Mouse (Mus musculus): ENCODE data around the gene Gm7138.
"Not testable (repeated sequence)": the region's sequence is repeated elsewhere in the genome, so short reads cannot be mapped to it uniquely, and the experiment has no call there.

The Gm7138 gene

GRCm38 (mm10) chr10:77776844-77777243, at the start of gene Gm7138:
TSS of gene Gm7138 (minus strand) at chr10:77776944.
- in situ Hi-C loops (cut with MseI, MboI), result not testable (repeated sequence)

- in situ Hi-C loops (cut with MseI, MboI), result no loop called here
Observed at GRCm38 (mm10) chr10:77819203-77819602, 42.5 kb upstream of the Gm7138 start.

GRCm38 (mm10) chr10:77818523-77818922, 41.8 kb upstream of the Gm7138 start:
- in situ Hi-C loops (cut with MseI, MboI), result no loop called here

- in situ Hi-C loops (cut with MseI, MboI), result no loop called here
Observed at GRCm38 (mm10) chr10:77815514-77815913, 38.8 kb upstream of the Gm7138 start.

- in situ Hi-C loops (cut with MseI, MboI), result no loop called here
Observed at GRCm38 (mm10) chr10:77814382-77814781, 37.6 kb upstream of the Gm7138 start, which contains the start of gene Gm2696. TSS of gene Gm2696 (plus strand) at chr10:77814682.

- in situ Hi-C loops (cut with MseI, MboI), result no loop called here
Observed at GRCm38 (mm10) chr10:77811743-77812142, 35.0 kb upstream of the Gm7138 start, which contains the start of gene Gm9507. TSS of gene Gm9507 (minus strand) at chr10:77811843.

GRCm38 (mm10) chr10:77804095-77804494, 27.4 kb upstream of the Gm7138 start:
- in situ Hi-C loops (cut with MseI, MboI), result no loop called here

- in situ Hi-C loops (cut with MseI, MboI), result no loop called here
Observed at GRCm38 (mm10) chr10:77798921-77799508, 22.3 kb upstream of the Gm7138 start, which contains the start of gene Gm19668. TSS of gene Gm19668 (minus strand) at chr10:77799133.

GRCm38 (mm10) chr10:77798164-77798920, 21.6 kb upstream of the Gm7138 start:
- in situ Hi-C loops (cut with MseI, MboI), result not testable (repeated sequence)

GRCm38 (mm10) chr10:77797677-77798076, 20.9 kb upstream of the Gm7138 start:
- in situ Hi-C loops (cut with MseI, MboI), result no loop called here

- in situ Hi-C loops (cut with MseI, MboI), result no loop called here
Observed at GRCm38 (mm10) chr10:77794976-77795375, 18.2 kb upstream of the Gm7138 start, which contains the start of gene Gm9639. TSS of gene Gm9639 (minus strand) at chr10:77795076.

GRCm38 (mm10) chr10:77788621-77789020, 11.9 kb upstream of the Gm7138 start:
- in situ Hi-C loops (cut with MseI, MboI), result no loop called here

- in situ Hi-C loops (cut with MseI, MboI), result not testable (repeated sequence)
Observed at GRCm38 (mm10) chr10:77787876-77788275, 11.1 kb upstream of the Gm7138 start, which contains the start of gene Gm7137. TSS of gene Gm7137 (minus strand) at chr10:77788200.

GRCm38 (mm10) chr10:77783396-77783795, 6.7 kb upstream of the Gm7138 start:
- in situ Hi-C loops (cut with MseI, MboI), result not testable (repeated sequence)

- in situ Hi-C loops (cut with MseI, MboI), result not testable (repeated sequence)
Observed at GRCm38 (mm10) chr10:77782442-77782841, 5.7 kb upstream of the Gm7138 start, which contains the start of gene Gm3250. TSS of gene Gm3250 (minus strand) at chr10:77782542.

GRCm38 (mm10) chr10:77772142-77772541, 4.6 kb downstream of the Gm7138 start:
- in situ Hi-C loops (cut with MseI, MboI), result not testable (repeated sequence)

GRCm38 (mm10) chr10:77771225-77771624, 5.5 kb downstream of the Gm7138 start, which contains the start of gene Gm3238:
TSS of gene Gm3238 (minus strand) at chr10:77771325.
- in situ Hi-C loops (cut with MseI, MboI), result not testable (repeated sequence)

- in situ Hi-C loops (cut with MseI, MboI), result no loop called here
Observed at GRCm38 (mm10) chr10:77769727-77770126, 7.0 kb downstream of the Gm7138 start.

GRCm38 (mm10) chr10:77759582-77759981, 17.2 kb downstream of the Gm7138 start, which contains the start of gene Gm3233:
TSS of gene Gm3233 (minus strand) at chr10:77759682.
- in situ Hi-C loops (cut with MseI, MboI), result not testable (repeated sequence)

GRCm38 (mm10) chr10:77753448-77753847, 23.3 kb downstream of the Gm7138 start:
- in situ Hi-C loops (cut with MseI, MboI), result no loop called here

GRCm38 (mm10) chr10:77752312-77752711, 24.4 kb downstream of the Gm7138 start:
- in situ Hi-C loops (cut with MseI, MboI), result not testable (repeated sequence)

- in situ Hi-C loops (cut with MseI, MboI), result not testable (repeated sequence)
Observed at GRCm38 (mm10) chr10:77751254-77751653, 25.5 kb downstream of the Gm7138 start, which contains the start of gene Gm9736. TSS of gene Gm9736 (minus strand) at chr10:77751354.
